Mouse (Mus musculus): ENCODE results near the gene Tmem270. TPM values are rescaled to one million over a fixed set of nuclear protein-coding genes. Genes with fewer than 3 reads are reported as not detected.
"Not testable (repeated sequence)": the region's sequence is repeated elsewhere in the genome, so short reads cannot be mapped to it uniquely, and the experiment has no call there.

Gene Tmem270
- polyA plus RNA-seq, 1 experiment = not detected

- Histone ChIP-seq H3K79me2 (ENCODE audit: control insufficient read depth, insufficient read depth) (no peaks in the 10 kb centered on the region), H3K4me3 (no peak overlapping the region), H3K27me3 (ENCODE audit: control insufficient read depth, insufficient read depth, insufficient read length) (no peaks in the 10 kb centered on the region), H3ac (ENCODE audit: control insufficient read depth, insufficient read length) (no peak overlapping the region), H3K36me3 (ENCODE audit: control insufficient read depth, insufficient read depth) (no peaks in the 10 kb centered on the region), H3K4me2 (ENCODE audit: low read depth) (no peak overlapping the region)
- TF ChIP-seq SRF (IDR thresholded peaks at IDR 0.05; ENCODE audit: control insufficient read depth, insufficient read length, low read depth) (no peak), E2F4 (IDR thresholded peaks at IDR 0.05; ENCODE audit: insufficient read depth) (no peak), USF1 (IDR thresholded peaks at IDR 0.05; ENCODE audit: low read depth) (no peak), MYOG (IDR thresholded peaks at IDR 0.05; ENCODE audit: control insufficient read depth in 1 of 3, insufficient read depth in 1 of 3, insufficient read length in 2 of 3, low read depth in 2 of 3) (no peak), MYOD1 (IDR thresholded peaks at IDR 0.05; ENCODE audit: control insufficient read depth in 1 of 3, insufficient read length in 2 of 3, low read depth in 2 of 3) (no peak), TCF3 (IDR thresholded peaks at IDR 0.05; ENCODE audit: insufficient read length, low read depth) (no peak), REST (IDR thresholded peaks at IDR 0.05; ENCODE audit: insufficient read depth, insufficient read length) (no peak), POLR2AphosphoS2 (IDR thresholded peaks at IDR 0.05; ENCODE audit: insufficient read length, low read depth) (no peak), TCF12 (IDR thresholded peaks at IDR 0.05; ENCODE audit: insufficient read depth, poor library complexity, severe bottlenecking) (no peak), MAX (IDR thresholded peaks at IDR 0.05; ENCODE audit: low read depth) (no peak), POLR2A (IDR thresholded peaks at IDR 0.05; ENCODE audit: insufficient read length, low read depth) (no peak), CEBPB (IDR thresholded peaks at IDR 0.05; ENCODE audit: insufficient read depth, poor library complexity, severe bottlenecking) (no peak)
These were observed 28.1 kb upstream of the Tmem270 start for GRCm38 (mm10) chr5:134934666-134935065.

GRCm38 (mm10) chr5:134933686-134934085, 27.2 kb upstream of the Tmem270 start:
- H3K27me3 ChIP-seq (ENCODE audit: control insufficient read depth, insufficient read depth, insufficient read length); H3K4me2 ChIP-seq (ENCODE audit: low read depth); H3K4me3 ChIP-seq; H3K79me2 ChIP-seq (ENCODE audit: control insufficient read depth, insufficient read depth); H3K36me3 ChIP-seq (ENCODE audit: control insufficient read depth, insufficient read depth); H3ac ChIP-seq (ENCODE audit: control insufficient read depth, insufficient read length): not testable (repeated sequence)

GRCm38 (mm10) chr5:134933281-134933680, 26.7 kb upstream of the Tmem270 start:
- peak overlapping the region; percentile 69 for H3K4me3 ChIP-seq
- no peaks in the 10 kb centered on the region for H3K36me3 ChIP-seq (ENCODE audit: control insufficient read depth, insufficient read depth)
- no peak overlapping the region for H3ac ChIP-seq (ENCODE audit: control insufficient read depth, insufficient read length)
- peak overlapping the region; percentile 89 for H3K4me2 ChIP-seq (ENCODE audit: low read depth)
- H3K79me2 ChIP-seq (ENCODE audit: control insufficient read depth, insufficient read depth) = no peaks in the 10 kb centered on the region
- no peaks in the 10 kb centered on the region for H3K27me3 ChIP-seq (ENCODE audit: control insufficient read depth, insufficient read depth, insufficient read length)
- TF ChIP-seq TCF3 (IDR thresholded peaks at IDR 0.05; ENCODE audit: insufficient read length, low read depth) = no peak
- no peak for TF ChIP-seq MYOG (IDR thresholded peaks at IDR 0.05; ENCODE audit: control insufficient read depth in 1 of 3, insufficient read depth in 1 of 3, insufficient read length in 2 of 3, low read depth in 2 of 3)
- no peak for TF ChIP-seq CEBPB (IDR thresholded peaks at IDR 0.05; ENCODE audit: insufficient read depth, poor library complexity, severe bottlenecking)
- TF ChIP-seq USF1 (IDR thresholded peaks at IDR 0.05; ENCODE audit: low read depth) = no peak

- no peaks in the 10 kb centered on the region for H3K27me3 ChIP-seq (ENCODE audit: control insufficient read depth, insufficient read depth, insufficient read length)
- H3ac ChIP-seq (ENCODE audit: control insufficient read depth, insufficient read length) = peak overlapping the region; percentile 55
- H3K4me2 ChIP-seq (ENCODE audit: low read depth) = peak overlapping the region; percentile 89
- TF ChIP-seq E2F4 (IDR thresholded peaks at IDR 0.05; ENCODE audit: insufficient read depth) = no peak
- no peak for TF ChIP-seq POLR2AphosphoS2 (IDR thresholded peaks at IDR 0.05; ENCODE audit: insufficient read length, low read depth)
- TF ChIP-seq REST (IDR thresholded peaks at IDR 0.05; ENCODE audit: insufficient read depth, insufficient read length) = no peak
- TF ChIP-seq MYOD1 (IDR thresholded peaks at IDR 0.05; ENCODE audit: control insufficient read depth in 1 of 3, insufficient read length in 2 of 3, low read depth in 2 of 3) = no peak
- TF ChIP-seq TCF3 (IDR thresholded peaks at IDR 0.05; ENCODE audit: insufficient read length, low read depth) = no peak
- TF ChIP-seq POLR2A (IDR thresholded peaks at IDR 0.05; ENCODE audit: insufficient read length, low read depth) = no peak
- TF ChIP-seq TCF12 (IDR thresholded peaks at IDR 0.05; ENCODE audit: insufficient read depth, poor library complexity, severe bottlenecking) = no peak
- TF ChIP-seq SRF (IDR thresholded peaks at IDR 0.05; ENCODE audit: control insufficient read depth, insufficient read length, low read depth) = no peak
- TF ChIP-seq USF1 (IDR thresholded peaks at IDR 0.05; ENCODE audit: low read depth) = no peak
- no peak for TF ChIP-seq MAX (IDR thresholded peaks at IDR 0.05; ENCODE audit: low read depth)
- no peak for TF ChIP-seq MYOG (IDR thresholded peaks at IDR 0.05; ENCODE audit: control insufficient read depth in 1 of 3, insufficient read depth in 1 of 3, insufficient read length in 2 of 3, low read depth in 2 of 3)
- no peak for TF ChIP-seq CEBPB (IDR thresholded peaks at IDR 0.05; ENCODE audit: insufficient read depth, poor library complexity, severe bottlenecking)
- H3K79me2 ChIP-seq (ENCODE audit: control insufficient read depth, insufficient read depth) = no peaks in the 10 kb centered on the region
- H3K36me3 ChIP-seq (ENCODE audit: control insufficient read depth, insufficient read depth) = no peaks in the 10 kb centered on the region
- H3K4me3 ChIP-seq = peak overlapping the region; percentile 69
These were observed 26.4 kb upstream of the Tmem270 start for GRCm38 (mm10) chr5:134932903-134933276.

- H3K79me2 ChIP-seq (ENCODE audit: control insufficient read depth, insufficient read depth) = no peaks in the 10 kb centered on the region
- TF ChIP-seq POLR2AphosphoS2 (IDR thresholded peaks at IDR 0.05; ENCODE audit: insufficient read length, low read depth) (no peak), REST (IDR thresholded peaks at IDR 0.05; ENCODE audit: insufficient read depth, insufficient read length) (no peak), MYOD1 (IDR thresholded peaks at IDR 0.05; ENCODE audit: control insufficient read depth in 1 of 3, insufficient read length in 2 of 3, low read depth in 2 of 3) (no peak), E2F4 (IDR thresholded peaks at IDR 0.05; ENCODE audit: insufficient read depth) (no peak), CEBPB (IDR thresholded peaks at IDR 0.05; ENCODE audit: insufficient read depth, poor library complexity, severe bottlenecking) (no peak), MAX (IDR thresholded peaks at IDR 0.05; ENCODE audit: low read depth) (no peak), MYOG (IDR thresholded peaks at IDR 0.05; ENCODE audit: control insufficient read depth in 1 of 3, insufficient read depth in 1 of 3, insufficient read length in 2 of 3, low read depth in 2 of 3) (no peak), USF1 (IDR thresholded peaks at IDR 0.05; ENCODE audit: low read depth) (peak; percentile 81), TCF12 (IDR thresholded peaks at IDR 0.05; ENCODE audit: insufficient read depth, poor library complexity, severe bottlenecking) (no peak), POLR2A (IDR thresholded peaks at IDR 0.05; ENCODE audit: insufficient read length, low read depth) (peak; percentile 45), TCF3 (IDR thresholded peaks at IDR 0.05; ENCODE audit: insufficient read length, low read depth) (no peak), SRF (IDR thresholded peaks at IDR 0.05; ENCODE audit: control insufficient read depth, insufficient read length, low read depth) (no peak)
- no peaks in the 10 kb centered on the region for H3K36me3 ChIP-seq (ENCODE audit: control insufficient read depth, insufficient read depth)
- H3K4me3 ChIP-seq = peak within 1 kb of the TSS; percentile 69
- H3K27me3 ChIP-seq (ENCODE audit: control insufficient read depth, insufficient read depth, insufficient read length) = no peaks in the 10 kb centered on the region
- peak within 1 kb of the TSS; percentile 55 for H3ac ChIP-seq (ENCODE audit: control insufficient read depth, insufficient read length)
- H3K4me2 ChIP-seq (ENCODE audit: low read depth) = peak within 1 kb of the TSS; percentile 89
These were observed 25.8 kb upstream of the Tmem270 start, which contains the start of gene Mettl27 for GRCm38 (mm10) chr5:134932179-134932902. Gene Mettl27 (plus strand): TSS chr5:134932368.
